Mouse (Mus musculus): ENCODE measurements around the gene Olfr212. TPM values are rescaled to one million over a fixed set of nuclear protein-coding genes. Genes with fewer than 3 reads are reported as not detected.

Olfr212 gene
- polyA plus RNA-seq, 1 experiment from 2014 or later: not detected

GRCm38 (mm10) chr6:116554952-116555351, 48.6 kb downstream of the Olfr212 start:
- Histone ChIP-seq H3K36me3 (ENCODE audit: inconsistent target) (no peaks in the 10 kb centered on the region), H3K27ac (no peak overlapping the region), H3K4me3 (ENCODE audit: inconsistent target) (no peak overlapping the region), H3K79me2 (ENCODE audit: inconsistent target) (no peaks in the 10 kb centered on the region)
- WGBS (ENCODE audit: missing documents): 72% methylated on average over 3 of the region's 3 CpGs

Other genes with a start within 250 kb of the Olfr212 start
- 1.9 to 2.8 TPM (median 2.6 TPM) in 3 replicates for gene Zfand4, start 242.3 kb upstream of the Olfr212 start, polyA plus RNA-seq (2018)
- 51.2 to 63.6 TPM (median 59.1 TPM) in 3 replicates for gene March8, start 168.5 kb upstream of the Olfr212 start, polyA plus RNA-seq (2018)
- 0.45 to 1.1 TPM (median 0.86 TPM) in 3 replicates for gene Alox5, start 45.3 kb upstream of the Olfr212 start, polyA plus RNA-seq (2018)
- not detected in 3 replicates for gene Olfr211, start 17.4 kb upstream of the Olfr212 start, polyA plus RNA-seq (2018)
- not detected in 3 replicates for gene Olfr213, start 31.9 kb downstream of the Olfr212 start, polyA plus RNA-seq (2018)
- 0.33 TPM in 1 of 3 replicates, not detected in the others for gene Gm5580, start 44.6 kb downstream of the Olfr212 start, polyA plus RNA-seq (2018)
- not detected in 3 replicates for gene Olfr214, start 47.7 kb downstream of the Olfr212 start, polyA plus RNA-seq (2018)
- gene Olfr215, start 77.7 kb downstream of the Olfr212 start, polyA plus RNA-seq (2018): not detected in 3 replicates
- gene Zfp422, start 122.5 kb downstream of the Olfr212 start, polyA plus RNA-seq (2018): 14.8 to 18.3 TPM (median 15.1 TPM) in 3 replicates
- 0.10 TPM in 1 of 3 replicates, not detected in the others for gene Depp1, start 144.1 kb downstream of the Olfr212 start, polyA plus RNA-seq (2018)
- gene Rassf4, start 167.4 kb downstream of the Olfr212 start, polyA plus RNA-seq (2018): 48.6 to 217 TPM (median 138 TPM) in 3 replicates
- gene Tmem72, start 210.4 kb downstream of the Olfr212 start, polyA plus RNA-seq (2018): under 0.01 TPM in 1 of 3 replicates, not detected in the others

Data from macrophage (primary cell).